Mouse (Mus musculus) embryonic facial prominence, embryonic 14.5 days (tissue): ENCODE results near the gene Gli2. TPM values are rescaled to one million over a fixed set of nuclear protein-coding genes. Genes with fewer than 3 reads are reported as not detected.

Experiments
- ATAC-seq: fragments of 200-750 bp; cut with Nextera tagmentation; 2 replicates; pipeline ENCODE4 v1.8.0; 2017; ENCODE audit warnings: low read depth, moderate number of reproducible peaks, moderate TSS enrichment
- DNase-seq: peaks from one replicate; pipeline ENCODE4 v3.0.0-alpha.2; 2015; ENCODE audit warnings: low spot score
- H3K27ac ChIP-seq: fragments of 300-500 bp; sonication (generic); replicated peaks from 2 replicates; pipeline ENCODE4 v1.5.1; 2014; ENCODE audit warnings: low read depth, mild to moderate bottlenecking, low read length, moderate library complexity
- H3K27me3 ChIP-seq: fragments of 300-500 bp; sonication (generic); replicated peaks from 2 replicates; pipeline ENCODE4 v1.6.1; 2014; ENCODE audit warnings: low read length; ENCODE audit not compliant: control insufficient read depth, insufficient read depth
- H3K36me3 ChIP-seq: fragments of 300-500 bp; sonication (generic); 2 replicates; pipeline ENCODE4 v1.6.1; 2014; ENCODE audit warnings: low read length, mixed read lengths; ENCODE audit not compliant: control insufficient read depth, insufficient read depth
- H3K4me1 ChIP-seq: fragments of 300-500 bp; sonication (generic); 2 replicates; pipeline ENCODE4 v1.6.1; 2014; ENCODE audit warnings: antibody characterized with exemption, low read length; ENCODE audit not compliant: control insufficient read depth, insufficient read depth
- H3K4me2 ChIP-seq: fragments of 300-500 bp; sonication (generic); 2 replicates; pipeline ENCODE4 v1.6.1; 2014; ENCODE audit warnings: low read depth, mild to moderate bottlenecking, low read length, moderate library complexity, mixed read lengths
- H3K4me3 ChIP-seq: fragments of 300-500 bp; sonication (generic); 2 replicates; pipeline ENCODE4 v1.5.1; 2014; ENCODE audit warnings: low read depth, mild to moderate bottlenecking, low read length
- H3K9ac ChIP-seq: fragments of 300-500 bp; sonication (generic); 2 replicates; pipeline ENCODE4 v1.6.1; 2014; ENCODE audit warnings: low read depth, mild to moderate bottlenecking, low read length, moderate library complexity, mixed read lengths
- H3K9me3 ChIP-seq: fragments of 300-500 bp; sonication (generic); 2 replicates; pipeline ENCODE4 v1.6.1; 2016; ENCODE audit warnings: low read length; ENCODE audit not compliant: control insufficient read depth
- WGBS: fragments of 180-500 bp; shearing (Covaris S2); extraction: QIAGEN DNeasy Blood & Tissue Kit; methylation state at CpG from one replicate; pipeline ENCODE4 v1.1.7; 2014; 5-methylcytosine and 5-hydroxymethylcytosine counted together
- polyA plus RNA-seq: library from polyadenylated mRNA; unstranded; fragments of >200 nt; fragmentation: Nextera tagmentation; extraction: Ambion mirVana; gene quantifications from 2 replicates; pipeline ENCODE4 v1.2.1, GENCODE M21; 2014

Gli2 gene
- polyA plus RNA-seq, 1 experiment from 2014 or later: 15.1 TPM

- Histone ChIP-seq H3K9me3 (no peaks in the 10 kb centered on the region), H3K4me3 (no peak overlapping the region), H3K27ac (no peak overlapping the region), H3K9ac (no peak overlapping the region), H3K27me3 (no peaks in the 10 kb centered on the region), H3K36me3 (peaks cover 36% of the 10 kb centered on the region), H3K4me2 (no peak overlapping the region), H3K4me1 (no peaks in the 10 kb centered on the region; the same call in 1 of the 2 replicates)
- WGBS: 55% methylated on average over 7 of the region's 7 CpGs
- DNase-seq (no peak), ATAC-seq (no peak)
These were observed 172.6 kb downstream of the Gli2 start for GRCm38 (mm10) chr1:118880781-118881247.

- H3K36me3 ChIP-seq: peaks cover 20% of the 10 kb centered on the region
- 0 out of 2 replicates have a peak, but pooled peaks have one; percentile 15 for ATAC-seq
These were observed 175.1 kb downstream of the Gli2 start for GRCm38 (mm10) chr1:118878291-118878690.

GRCm38 (mm10) chr1:118875227-118875626, 178.2 kb downstream of the Gli2 start:
- WGBS: 71% methylated on average over 8 of the region's 9 CpGs
- Histone ChIP-seq H3K4me2 (no peak overlapping the region), H3K4me1 (no peaks in the 10 kb centered on the region; the same call in 1 of the 2 replicates), H3K9me3 (no peaks in the 10 kb centered on the region), H3K9ac (no peak overlapping the region), H3K36me3 (peaks cover 30% of the 10 kb centered on the region), H3K27ac (no peak overlapping the region; the same call in 1 of the 2 replicates), H3K27me3 (no peaks in the 10 kb centered on the region), H3K4me3 (no peak overlapping the region)
- no peak for ATAC-seq
- no peak for DNase-seq

More at GRCm38 (mm10) chr1:118878291-118878690, 175.1 kb downstream of the Gli2 start:
- peak; percentile 50 for DNase-seq
- 46% methylated on average over 6 of the region's 6 CpGs for WGBS
- Histone ChIP-seq H3K9me3 (no peaks in the 10 kb centered on the region), H3K4me1 (no peaks in the 10 kb centered on the region; the same call in 1 of the 2 replicates), H3K4me2 (no peak overlapping the region), H3K9ac (no peak overlapping the region), H3K27ac (no peak overlapping the region), H3K27me3 (no peaks in the 10 kb centered on the region), H3K4me3 (no peak overlapping the region)

GRCm38 (mm10) chr1:118873559-118873958, 179.9 kb downstream of the Gli2 start:
- no peaks in the 10 kb centered on the region for H3K4me1 ChIP-seq
- ATAC-seq: peak; percentile 88
- no peak overlapping the region for H3K27ac ChIP-seq
- H3K9me3 ChIP-seq: no peaks in the 10 kb centered on the region
- H3K4me2 ChIP-seq: no peak overlapping the region
- no peaks in the 10 kb centered on the region for H3K27me3 ChIP-seq
- no peak overlapping the region for H3K4me3 ChIP-seq
- 62% methylated on average over 7 of the region's 7 CpGs for WGBS
- no peak overlapping the region for H3K9ac ChIP-seq
- DNase-seq: peak; percentile 86
- H3K36me3 ChIP-seq: peaks cover 47% of the 10 kb centered on the region

- Histone ChIP-seq H3K9me3 (no peaks in the 10 kb centered on the region), H3K4me1 (no peaks in the 10 kb centered on the region), H3K9ac (no peak overlapping the region), H3K4me2 (no peak overlapping the region), H3K27me3 (no peaks in the 10 kb centered on the region), H3K36me3 (peaks cover 78% of the 10 kb centered on the region), H3K4me3 (no peak overlapping the region), H3K27ac (no peak overlapping the region)
- WGBS: 75% methylated on average over 9 of the region's 9 CpGs
- ATAC-seq (no peak), DNase-seq (no peak)
These were observed 188.7 kb downstream of the Gli2 start for GRCm38 (mm10) chr1:118864735-118865134.

DNA sequence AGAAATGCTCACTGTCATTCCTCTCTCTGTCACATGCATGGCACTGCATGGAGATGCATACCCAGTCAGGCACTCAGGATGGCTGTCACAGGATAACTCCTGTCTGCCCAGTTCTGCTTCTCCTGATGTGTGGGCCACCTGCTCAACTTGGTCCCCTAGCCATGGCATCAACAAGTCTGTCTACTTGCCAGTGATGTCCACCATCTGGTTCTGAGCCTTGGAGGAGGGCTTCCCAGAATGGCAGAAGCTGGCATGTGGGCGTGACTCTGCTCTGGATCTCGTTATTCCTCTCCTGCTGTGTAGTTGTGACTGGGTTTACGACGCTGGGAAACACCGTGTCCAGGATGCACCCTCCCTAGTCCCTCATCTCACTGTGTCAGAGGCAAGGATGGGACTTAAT, 189.4 kb downstream of the Gli2 start:
- Histone ChIP-seq H3K27ac (no peak overlapping the region), H3K9ac (no peak overlapping the region), H3K27me3 (no peaks in the 10 kb centered on the region), H3K4me3 (no peak overlapping the region), H3K9me3 (no peaks in the 10 kb centered on the region), H3K4me2 (no peak overlapping the region), H3K36me3 (peaks cover 76% of the 10 kb centered on the region), H3K4me1 (no peaks in the 10 kb centered on the region)
- ATAC-seq (no peak), DNase-seq (no peak)
- WGBS: 52% methylated on average over 5 of the region's 5 CpGs

- no peak for ATAC-seq
- no peak for DNase-seq
- H3K9ac ChIP-seq: no peak overlapping the region
- H3K4me2 ChIP-seq: no peak overlapping the region
- peaks cover 60% of the 10 kb centered on the region for H3K36me3 ChIP-seq
- H3K9me3 ChIP-seq: no peaks in the 10 kb centered on the region
- H3K27me3 ChIP-seq: no peaks in the 10 kb centered on the region
- H3K4me3 ChIP-seq: no peak overlapping the region
- no peak overlapping the region for H3K27ac ChIP-seq
- no peaks in the 10 kb centered on the region for H3K4me1 ChIP-seq
- WGBS: 67% methylated on average over 9 of the region's 9 CpGs
These were observed 195.3 kb downstream of the Gli2 start for GRCm38 (mm10) chr1:118858101-118858500.

- Histone ChIP-seq H3K4me3 (no peak overlapping the region), H3K4me2 (no peak overlapping the region), H3K9ac (no peak overlapping the region), H3K27ac (no peak overlapping the region), H3K36me3 (peaks cover 34% of the 10 kb centered on the region), H3K27me3 (no peaks in the 10 kb centered on the region), H3K4me1 (no peaks in the 10 kb centered on the region), H3K9me3 (no peaks in the 10 kb centered on the region)
- 70% methylated on average over 5 of the region's 5 CpGs for WGBS
- DNase-seq (no peak), ATAC-seq (no peak)
These were observed 222.8 kb downstream of the Gli2 start for GRCm38 (mm10) chr1:118830658-118831057.

GRCm38 (mm10) chr1:118826614-118827013, 226.8 kb downstream of the Gli2 start:
- WGBS: 88% methylated on average over 11 of the region's 11 CpGs
- H3K36me3 ChIP-seq: no peaks in the 10 kb centered on the region
- no peak overlapping the region for H3K4me3 ChIP-seq
- H3K27ac ChIP-seq: no peak overlapping the region
- no peaks in the 10 kb centered on the region for H3K4me1 ChIP-seq
- no peak overlapping the region for H3K9ac ChIP-seq
- peaks cover 7% of the 10 kb centered on the region for H3K9me3 ChIP-seq
- no peaks in the 10 kb centered on the region for H3K27me3 ChIP-seq
- DNase-seq (no peak), ATAC-seq (no peak)
- H3K4me2 ChIP-seq: no peak overlapping the region
